Mouse (Mus musculus) CD4-positive, CD25-positive, alpha-beta regulatory T cell, adult 2 months (primary cell): Measurements from ENCODE around the gene Rhox2e.
"Not testable (repeated sequence)": the region's sequence is repeated elsewhere in the genome, so short reads cannot be mapped to it uniquely, and the experiment has no call there.

Experiments used
- DNase-seq: peaks from one replicate; pipeline ENCODE4 v3.0.0-alpha.2; 2012; ENCODE audit warnings: low read depth, low spot score

Rhox2e gene

GRCm38 (mm10) chrX:37530152-37530551 is at the start of gene Rhox2e:
Rhox2e (plus strand) TSS chrX:37530452.
- not testable (repeated sequence) for DNase-seq

DNA sequence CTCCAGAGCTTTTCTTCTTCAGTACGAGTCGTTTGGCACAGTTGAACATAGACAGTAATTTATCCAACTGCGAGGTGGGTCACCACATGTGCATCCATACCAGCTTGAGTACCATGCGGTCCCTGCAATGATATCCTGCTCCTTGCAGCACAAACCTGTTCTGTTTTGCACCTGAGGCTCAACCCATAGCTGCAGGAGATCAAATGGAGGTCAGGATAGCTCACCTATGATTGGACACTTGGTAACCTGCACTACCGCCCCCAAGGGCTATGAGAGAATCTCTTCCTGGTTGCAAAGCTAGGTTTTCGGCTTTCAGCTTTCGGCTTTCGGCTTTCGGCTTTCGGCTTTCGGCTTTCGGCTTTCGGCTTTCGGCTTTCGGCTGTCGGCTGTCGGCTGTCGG is 16.2 kb upstream of the Rhox2e start, which contains the start of gene Rhox4d:
Gene Rhox4d (plus strand): TSS at position 301 of the 400 bp plus-strand sequence.
- not testable (repeated sequence) for DNase-seq

GRCm38 (mm10) chrX:37541719-37542118 is 11.5 kb downstream of the Rhox2e start, which contains the start of gene Rhox3e:
Rhox3e (plus strand) TSS chrX:37542019.
- DNase-seq: not testable (repeated sequence)

- not testable (repeated sequence) for DNase-seq
Measured at GRCm38 (mm10) chrX:37557112-37557511, 26.9 kb downstream of the Rhox2e start, which contains the start of gene Rhox4e. Rhox4e (plus strand) TSS chrX:37557412.

- DNase-seq: not testable (repeated sequence)
Measured at GRCm38 (mm10) chrX:37571105-37571504, 40.9 kb downstream of the Rhox2e start, which contains the start of gene Rhox2f. Rhox2f (plus strand) TSS chrX:37571405.

DNA sequence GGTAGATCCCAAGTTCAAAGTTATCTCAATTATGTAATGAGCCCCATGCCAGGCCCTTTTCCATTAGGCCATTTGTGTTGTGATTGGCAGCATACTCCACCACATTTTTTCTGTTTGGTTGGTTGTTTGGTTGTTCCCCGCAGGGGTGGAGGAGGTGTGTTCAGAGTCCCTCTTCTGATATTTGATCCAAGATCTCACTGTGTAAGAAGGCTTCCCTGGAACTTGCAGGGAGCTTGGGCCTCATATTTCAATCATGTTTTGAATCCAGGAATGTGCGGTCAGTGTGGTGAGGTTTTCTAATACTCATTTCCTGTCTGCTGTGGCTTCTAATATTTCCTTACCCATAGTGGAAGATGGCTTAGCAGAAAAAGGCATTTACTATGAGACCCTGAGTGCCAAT is 42.4 kb downstream of the Rhox2e start:
- DNase-seq: not testable (repeated sequence)

- not testable (repeated sequence) for DNase-seq
Measured at GRCm38 (mm10) chrX:37580692-37581091, 50.4 kb downstream of the Rhox2e start, which contains the start of gene Rhox3f. Rhox3f (plus strand) TSS chrX:37580992.
